ENCODE assay signal across 26 mouse cellular contexts in the genomic region with DNA sequence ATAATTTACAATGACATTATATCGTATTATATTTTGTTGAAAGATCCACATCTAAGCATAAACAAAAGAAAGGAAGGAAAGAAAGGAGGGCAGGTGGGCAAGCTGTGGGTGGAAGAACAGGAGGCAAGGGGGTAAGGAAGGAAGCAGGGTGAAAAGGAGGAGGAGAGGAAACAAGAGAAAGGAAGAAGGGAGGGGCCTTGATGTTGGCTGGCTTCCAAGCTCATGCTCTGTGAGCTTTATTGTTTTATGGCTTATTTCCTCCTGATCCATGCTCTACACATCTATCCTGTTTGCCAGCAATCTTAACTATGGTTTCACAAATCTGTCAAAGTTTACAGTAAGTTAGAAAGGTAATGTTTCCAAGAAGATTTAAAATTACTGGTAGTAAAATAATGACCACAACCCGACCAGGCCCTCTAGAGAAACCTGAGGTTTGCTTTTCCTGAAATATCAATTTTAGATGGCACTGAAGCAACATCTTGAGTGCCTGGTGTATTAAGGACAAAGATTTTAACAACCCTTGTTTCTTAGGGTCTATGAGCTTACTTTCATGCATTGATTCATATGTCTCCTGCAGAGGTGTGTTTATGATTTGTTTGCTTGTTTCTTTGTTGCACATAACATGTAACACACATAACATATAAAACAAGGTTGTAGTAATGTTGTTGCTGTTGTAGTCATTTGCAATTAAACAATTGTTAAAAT. TPM values are rescaled to one million over a fixed set of nuclear protein-coding genes. Genes with fewer than 3 reads are reported as not detected.
DNase-seq lines count a peak whose midpoint lies in the region; ATAC-seq lines count a peak whose summit lies in the region.
"Had no signal": no experiment of that assay in that cellular context is flagged by ENCODE, and none has a peak within 500 bp of the region (broad histone marks: within the 10 kb centered on the region; RNA-seq: fewer than 3 reads in every experiment).

No protein-coding gene starts in this region.

- H3K36me3 ChIP-seq in kidney, embryonic 15.5 days = no peaks in the 10 kb centered on the region
- no peaks in the 10 kb centered on the region for H3K36me3 ChIP-seq in limb, embryonic 13.5 days
- no peaks in the 10 kb centered on the region for H3K36me3 ChIP-seq in limb, embryonic 10.5 days
- H3K36me3 ChIP-seq in intestine, embryonic 15.5 days = no peaks in the 10 kb centered on the region
- H3K36me3 ChIP-seq: forebrain, embryonic 10.5 days; heart, embryonic 10.5 days; hindbrain, embryonic 15.5 days; liver, embryonic 13.5 days had no signal

- WGBS in kidney, embryonic 15.5 days = 30% methylated on average over 2 of the region's 2 CpGs
- 49% methylated on average over 2 of the region's 2 CpGs for WGBS in limb, embryonic 13.5 days
- WGBS in limb, embryonic 10.5 days = 92% methylated on average over 2 of the region's 2 CpGs
- 50% methylated on average over 2 of the region's 2 CpGs for WGBS in intestine, embryonic 15.5 days

- DNase-seq in kidney, postnatal 36 days = no peak
- no peak for DNase-seq in limb, embryonic 10.5 days (ENCODE audit: low spot score)
- peak; percentile 2 for DNase-seq in mesoderm, embryonic 11.5 days (ENCODE audit: low read depth, low spot score)
- no peak for DNase-seq in left cerebral cortex, adult 18-20 months (ENCODE audit: low spot score in 2 of 2)
- DNase-seq: adrenal gland, postnatal 25 days; cerebellum, adult 8-10 months; cerebellum, postnatal 36 days; gastrocnemius, postnatal 10 days; heart, postnatal 4 days; liver, embryonic 13.5 days; lung, adult 2 months had no signal

- 0 out of 2 replicates have a peak, but pooled peaks cover 3% of the 10 kb centered on the region for H3K4me1 ChIP-seq in kidney, embryonic 15.5 days
- H3K4me1 ChIP-seq in limb, embryonic 13.5 days = peaks cover 5% of the 10 kb centered on the region; the same call in 1 of the 2 replicates
- H3K4me1 ChIP-seq in limb, embryonic 10.5 days = no peaks in the 10 kb centered on the region
- H3K4me1 ChIP-seq in intestine, embryonic 15.5 days (replicated peaks) = no peaks in the 10 kb centered on the region
- H3K4me1 ChIP-seq: forebrain, embryonic 10.5 days; heart, embryonic 10.5 days; hindbrain, embryonic 15.5 days; liver, embryonic 13.5 days had no signal

- H3K9me3 ChIP-seq in kidney, embryonic 15.5 days (replicated peaks) = no peaks in the 10 kb centered on the region
- no peaks in the 10 kb centered on the region for H3K9me3 ChIP-seq in limb, embryonic 13.5 days
- no peaks in the 10 kb centered on the region for H3K9me3 ChIP-seq in limb, embryonic 10.5 days (replicated peaks)
- H3K9me3 ChIP-seq in intestine, embryonic 15.5 days = no peaks in the 10 kb centered on the region
- H3K9me3 ChIP-seq: forebrain, embryonic 10.5 days; heart, embryonic 10.5 days; hindbrain, embryonic 15.5 days; liver, embryonic 13.5 days had no signal

- peak; percentile 80 for ATAC-seq in kidney, embryonic 15.5 days (replicated peaks; ENCODE audit: low FRiP score)
- 0 out of 2 replicates have a peak, but pooled peaks have one; percentile 32 for ATAC-seq in limb, embryonic 13.5 days (ENCODE audit: low FRiP score, low read depth)
- peak; percentile 95 for ATAC-seq in intestine, embryonic 15.5 days
- ATAC-seq: forebrain, embryonic 16.5 days had no signal

- no peaks in the 10 kb centered on the region for H3K27me3 ChIP-seq in kidney, embryonic 15.5 days
- no peaks in the 10 kb centered on the region for H3K27me3 ChIP-seq in limb, embryonic 13.5 days
- no peaks in the 10 kb centered on the region for H3K27me3 ChIP-seq in limb, embryonic 10.5 days (ENCODE audit: low read depth, poor library complexity, severe bottlenecking)
- H3K27me3 ChIP-seq in intestine, embryonic 15.5 days (replicated peaks) = no peaks in the 10 kb centered on the region
- H3K27me3 ChIP-seq: hindbrain, embryonic 15.5 days; liver, embryonic 13.5 days had no signal

- peak overlapping the region; percentile 54; the same call in 1 of the 2 replicates for H3K27ac ChIP-seq in kidney, embryonic 15.5 days
- H3K27ac ChIP-seq in limb, embryonic 13.5 days = no peak overlapping the region
- H3K27ac ChIP-seq in limb, embryonic 10.5 days = no peak overlapping the region
- H3K27ac ChIP-seq in intestine, embryonic 15.5 days = no peak overlapping the region
- H3K27ac ChIP-seq: forebrain, embryonic 10.5 days; heart, embryonic 10.5 days; hindbrain, embryonic 15.5 days; liver, embryonic 13.5 days; macrophage had no signal

- H3K4me3 ChIP-seq in kidney, embryonic 15.5 days (replicated peaks) = no peak overlapping the region
- no peak overlapping the region for H3K4me3 ChIP-seq in limb, embryonic 13.5 days
- H3K4me3 ChIP-seq in limb, embryonic 10.5 days = no peak overlapping the region
- no peak overlapping the region for H3K4me3 ChIP-seq in intestine, embryonic 15.5 days (replicated peaks)
- H3K4me3 ChIP-seq: forebrain, embryonic 10.5 days; heart, embryonic 10.5 days; hindbrain, embryonic 15.5 days; liver, embryonic 13.5 days had no signal

- H3K9ac ChIP-seq in kidney, embryonic 15.5 days = no peak overlapping the region
- no peak overlapping the region for H3K9ac ChIP-seq in limb, embryonic 13.5 days
- H3K9ac ChIP-seq in intestine, embryonic 15.5 days = no peak overlapping the region
- H3K9ac ChIP-seq: hindbrain, embryonic 15.5 days; liver, embryonic 13.5 days had no signal

- H3K4me2 ChIP-seq in kidney, embryonic 15.5 days = no peak overlapping the region
- H3K4me2 ChIP-seq in limb, embryonic 13.5 days (replicated peaks) = no peak overlapping the region
- no peak overlapping the region for H3K4me2 ChIP-seq in intestine, embryonic 15.5 days (replicated peaks)
- H3K4me2 ChIP-seq: hindbrain, embryonic 15.5 days; liver, embryonic 13.5 days; midbrain, embryonic 11.5 days had no signal

RNA-seq across cellular contexts. Expression of gene Aldoart1, which starts 13.1 kb away (rescaled TPM):
- polyA plus RNA-seq in kidney, embryonic 15.5 days (2015; fragmentation: Nextera tagmentation; extraction: Ambion mirVana) = 0.08 TPM in 1 of 2 replicates, not detected in the other
- 0.10 TPM in 1 of 2 replicates, not detected in the other for polyA plus RNA-seq in limb, embryonic 13.5 days (2015; fragmentation: Nextera tagmentation; extraction: Ambion mirVana)
- 0.08 and 0.13 TPM in 2 replicates for polyA plus RNA-seq in limb, embryonic 10.5 days (2016; fragmentation: Nextera tagmentation; extraction: Ambion mirVana)
- polyA plus RNA-seq in intestine, embryonic 15.5 days (2015; fragmentation: Nextera tagmentation; extraction: Ambion mirVana) = 0.09 and 0.10 TPM in 2 replicates
- not detected for total RNA-seq in left cerebral cortex, adult 18-20 months (2021)
- total RNA-seq: adrenal gland, postnatal 25 days; heart, postnatal 4 days; layer of hippocampus, postnatal 14 days; midbrain, postnatal 0 days had no signal
- polyA plus RNA-seq: brain, embryonic 14.5 days; forebrain, embryonic 16.5 days; hindbrain, embryonic 15.5 days; limb, embryonic 14.5 days; liver, embryonic 13.5 days; lung, adult 2 months; macrophage; midbrain, embryonic 11.5 days; midbrain, postnatal 0 days; neural tube, embryonic 14.5 days; small intestine, adult 2 months had no signal

Comparison
In these comparisons a context has a peak if more than half of its experiments do, and no peak if none do; other contexts are left out.
1. ATAC-seq: peak in every context shown above with its lines; median percentile 95 in intestine, embryonic 15.5 days; 80 in kidney, embryonic 15.5 days; 32 in limb, embryonic 13.5 days.